Mouse (Mus musculus): Measurements from ENCODE around the gene Zfp467.

GRCm38 (mm10) chr6:48443592-48444309 is 1.9 kb downstream of the Zfp467 start:
- TF ChIP-seq CTCF (IDR thresholded peaks at IDR 0.05; ENCODE audit: low read depth) (no peak), EP300 (IDR thresholded peaks at IDR 0.05; ENCODE audit: low read depth) (no peak)
